ENCODE assay signal across 17 mouse cellular contexts in genomic region chr14:19860281-19860680, GRCm38 (mm10).
"Had no signal": no experiment of that assay in that cellular context is flagged by ENCODE, and none has a peak within 500 bp of the region (broad histone marks: within the 10 kb centered on the region; RNA-seq: fewer than 3 reads in every experiment).

No protein-coding gene starts in this region.

- H3K27me3 ChIP-seq: megakaryocyte, embryonic 14.5 days; midbrain, embryonic 13.5 days; midbrain, embryonic 15.5 days; neural tube, embryonic 12.5 days; stomach, embryonic 15.5 days had no signal

- H3K27ac ChIP-seq: macrophage; midbrain, embryonic 13.5 days; midbrain, embryonic 15.5 days; neural tube, embryonic 12.5 days; stomach, embryonic 15.5 days; stomach, postnatal 0 days had no signal

- DNase-seq: lung, adult 18-20 months; lung, embryonic 14.5 days; lung, postnatal 10 days; lung, postnatal 36 days; retina, postnatal 1 day; right cerebral cortex, adult 18-20 months; right cerebral cortex, postnatal 25 days; thymus, adult 2 months; thymus, postnatal 25 days; thymus, postnatal 4 days had no signal

- H3K4me1 ChIP-seq: midbrain, embryonic 13.5 days; midbrain, embryonic 15.5 days; neural tube, embryonic 12.5 days; stomach, embryonic 15.5 days had no signal

- H3K9ac ChIP-seq: lung, embryonic 14.5 days; midbrain, embryonic 13.5 days; midbrain, embryonic 15.5 days; neural tube, embryonic 12.5 days; stomach, embryonic 15.5 days had no signal

- H3K36me3 ChIP-seq: midbrain, embryonic 13.5 days; midbrain, embryonic 15.5 days; neural tube, embryonic 12.5 days; stomach, embryonic 15.5 days had no signal

- H3K4me3 ChIP-seq: megakaryocyte, embryonic 14.5 days; midbrain, embryonic 13.5 days; midbrain, embryonic 15.5 days; neural tube, embryonic 12.5 days; stomach, embryonic 15.5 days had no signal

- H3K9me3 ChIP-seq: midbrain, embryonic 13.5 days; midbrain, embryonic 15.5 days; neural tube, embryonic 12.5 days; stomach, embryonic 15.5 days had no signal
